Mouse (Mus musculus) liver, embryonic 15.5 days (tissue): Measurements from ENCODE around the gene Dnajb1. TPM values are rescaled to one million over a fixed set of nuclear protein-coding genes. Genes with fewer than 3 reads are reported as not detected.
A peak's percentile ranks its signal among the peaks of the same experiment; 100 is the strongest.
"Not testable (repeated sequence)": the region's sequence is repeated elsewhere in the genome, so short reads cannot be mapped to it uniquely, and the experiment has no call there.

Source experiments
- ATAC-seq: fragments of 200-750 bp; cut with Nextera tagmentation; 2 replicates; pipeline ENCODE4 v1.8.0; 2017; ENCODE audit warnings: moderate number of reproducible peaks, mild to moderate bottlenecking, moderate library complexity; ENCODE audit not compliant: insufficient read depth
- H3K27ac ChIP-seq: fragments of 300-500 bp; sonication (generic); replicated peaks from 2 replicates; pipeline ENCODE4 v1.5.1; 2015; ENCODE audit warnings: mild to moderate bottlenecking, inconsistent platforms
- H3K27me3 ChIP-seq: fragments of 300-500 bp; sonication (generic); 2 replicates; pipeline ENCODE4 v1.6.1; 2015; ENCODE audit warnings: mild to moderate bottlenecking, inconsistent platforms
- H3K36me3 ChIP-seq: fragments of 300-500 bp; sonication (generic); replicated peaks from 2 replicates; pipeline ENCODE4 v1.6.1; 2015; ENCODE audit warnings: moderate library complexity, mild to moderate bottlenecking, inconsistent platforms
- H3K4me1 ChIP-seq: fragments of 300-500 bp; sonication (generic); replicated peaks from 2 replicates; pipeline ENCODE4 v1.6.1; 2015; ENCODE audit warnings: inconsistent platforms
- H3K4me2 ChIP-seq: fragments of 300-500 bp; sonication (generic); 2 replicates; pipeline ENCODE4 v1.6.1; 2015; ENCODE audit warnings: moderate library complexity, mild to moderate bottlenecking, inconsistent platforms
- H3K4me3 ChIP-seq: fragments of 300-500 bp; sonication (generic); replicated peaks from 2 replicates; pipeline ENCODE4 v1.5.1; 2015; ENCODE audit warnings: mild to moderate bottlenecking, inconsistent platforms
- H3K9ac ChIP-seq: fragments of 300-500 bp; sonication (generic); 2 replicates; pipeline ENCODE4 v1.6.1; 2015; ENCODE audit warnings: moderate library complexity, mild to moderate bottlenecking, inconsistent platforms
- H3K9me3 ChIP-seq: fragments of 300-500 bp; sonication (generic); replicated peaks from 2 replicates; pipeline ENCODE4 v1.6.1; 2016; ENCODE audit warnings: inconsistent platforms
- WGBS: fragments of 180-500 bp; shearing (Covaris S2); methylation state at CpG from one replicate; pipeline ENCODE4 v1.1.7; 2015; ENCODE audit warnings: mixed read lengths; ENCODE audit not compliant: insufficient replicate concordance; 5-methylcytosine and 5-hydroxymethylcytosine counted together
- polyA plus RNA-seq: library from polyadenylated mRNA; unstranded; fragments of >200 nt; fragmentation: Nextera tagmentation; extraction: Ambion mirVana; gene quantifications from 2 replicates; pipeline ENCODE4 v1.2.1, GENCODE M21; 2015

Dnajb1 gene
- polyA plus RNA-seq, 1 experiment from 2014 or later = 52.7 TPM

GRCm38 (mm10) chr8:83571001-83571340 lies 37.0 kb upstream of the Dnajb1 start:
- not testable (repeated sequence) for ATAC-seq, H3K27ac ChIP-seq, H3K27me3 ChIP-seq, H3K9ac ChIP-seq, H3K4me3 ChIP-seq, H3K9me3 ChIP-seq, H3K4me2 ChIP-seq
- WGBS = 79% methylated on average over 7 of the region's 7 CpGs
- peaks cover 54% of the 10 kb centered on the region for H3K4me1 ChIP-seq
- peaks cover 53% of the 10 kb centered on the region for H3K36me3 ChIP-seq

DNA sequence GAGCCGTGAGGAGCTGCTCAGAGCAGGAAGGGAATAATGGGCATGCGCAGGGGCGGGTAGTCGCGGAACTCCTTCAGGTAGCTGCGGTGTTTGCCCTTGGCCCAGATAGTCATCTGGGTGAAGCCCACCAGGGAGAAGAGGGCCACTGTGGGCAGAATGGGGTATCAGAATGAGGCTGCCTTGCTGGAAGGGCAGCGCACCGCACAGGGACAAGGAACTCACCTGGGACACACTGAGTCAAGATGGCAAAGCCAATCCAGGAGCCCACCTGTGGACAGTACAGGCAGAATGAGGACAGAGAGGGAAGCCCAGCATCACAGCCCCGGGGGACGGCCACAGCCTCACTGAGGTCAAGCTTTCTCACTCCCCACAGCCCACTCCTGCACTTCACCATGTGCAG lies 36.2 kb upstream of the Dnajb1 start:
- H3K4me2 ChIP-seq = no peak overlapping the region
- ATAC-seq = no peak
- no peaks in the 10 kb centered on the region for H3K9me3 ChIP-seq
- H3K27ac ChIP-seq = no peak overlapping the region
- 89% methylated on average over 10 of the region's 10 CpGs for WGBS
- H3K4me3 ChIP-seq = no peak overlapping the region
- H3K4me1 ChIP-seq = peaks cover 56% of the 10 kb centered on the region
- H3K36me3 ChIP-seq = peaks cover 53% of the 10 kb centered on the region
- no peaks in the 10 kb centered on the region for H3K27me3 ChIP-seq
- H3K9ac ChIP-seq = no peak overlapping the region

DNA sequence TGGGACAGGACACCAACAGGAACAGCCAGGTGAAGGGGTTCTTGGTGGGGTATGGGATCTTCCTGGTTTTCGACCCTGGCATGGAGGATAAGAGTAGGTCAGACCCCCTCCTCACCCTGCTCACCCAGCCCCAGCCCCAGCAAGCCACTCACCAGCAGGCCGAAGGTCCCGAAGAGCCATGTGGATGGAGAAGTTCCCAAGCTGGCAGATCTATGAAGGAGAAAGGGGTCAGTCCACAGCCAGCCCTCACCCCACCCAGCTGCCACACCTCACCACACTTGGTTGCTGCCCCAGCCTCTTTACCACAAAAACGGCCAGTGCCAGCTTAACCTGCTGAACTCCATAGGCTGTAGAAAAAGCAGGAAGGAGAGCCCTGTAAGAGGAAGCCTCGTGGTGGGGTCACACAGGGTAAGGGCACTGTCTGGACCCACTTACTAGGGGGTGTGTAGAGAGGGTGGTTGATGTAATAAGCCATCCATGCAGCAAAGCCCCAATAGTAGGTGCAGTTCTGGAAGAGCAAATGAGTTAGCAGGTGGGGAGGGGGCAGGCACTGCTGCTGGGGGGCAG lies 35.7 kb upstream of the Dnajb1 start:
- WGBS = 57% methylated on average over 5 of the region's 5 CpGs
- Histone ChIP-seq H3K4me1 (peaks cover 56% of the 10 kb centered on the region), H3K36me3 (peaks cover 53% of the 10 kb centered on the region), H3K4me3 (peak overlapping the region; percentile 12; the same call in 1 of the 2 replicates), H3K9ac (no peak overlapping the region), H3K4me2 (no peak overlapping the region; the same call in 1 of the 2 replicates), H3K27me3 (no peaks in the 10 kb centered on the region), H3K27ac (no peak overlapping the region), H3K9me3 (no peaks in the 10 kb centered on the region)
- no peak for ATAC-seq

DNA sequence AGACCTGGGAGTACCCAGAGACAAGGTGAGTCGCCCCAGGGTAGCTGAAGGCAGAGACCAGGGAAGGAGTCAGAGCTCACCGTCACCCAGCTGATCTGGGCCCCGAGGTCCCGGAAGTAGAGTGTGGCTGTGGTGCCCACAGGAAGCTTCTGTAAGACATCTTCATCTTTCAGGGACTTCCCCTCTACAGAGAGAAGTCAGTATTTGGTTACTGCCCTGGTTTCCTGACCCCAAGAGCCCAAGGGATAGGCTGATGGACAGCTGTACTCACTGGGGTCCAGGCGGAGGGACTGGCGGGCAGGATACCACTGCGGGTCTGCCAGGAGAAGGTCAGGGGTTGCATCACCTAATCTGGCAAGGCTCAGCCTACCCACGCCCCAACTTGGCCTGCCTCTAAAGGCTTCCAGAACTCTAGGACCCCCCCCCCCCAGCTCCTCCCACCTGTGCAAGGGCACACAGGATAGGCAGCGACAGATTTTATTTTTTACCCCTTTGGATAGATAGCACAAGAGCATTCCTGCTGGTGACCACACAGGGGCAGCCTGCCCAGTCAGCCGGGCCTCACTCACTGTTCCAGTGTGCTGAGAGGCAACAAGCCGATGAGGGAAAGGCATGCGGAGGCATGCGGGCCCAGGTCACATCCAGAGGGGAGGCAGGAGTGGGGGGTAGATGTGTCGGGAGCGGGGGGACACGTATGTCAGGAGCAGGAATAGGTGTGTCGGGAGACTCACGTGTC lies 34.7 kb upstream of the Dnajb1 start:
- H3K9me3 ChIP-seq = no peaks in the 10 kb centered on the region
- H3K4me3 ChIP-seq = peak overlapping the region; percentile 12; the same call in 1 of the 2 replicates
- H3K36me3 ChIP-seq = peaks cover 53% of the 10 kb centered on the region
- peak; percentile 22; the same call in 1 of the 2 replicates for ATAC-seq
- H3K4me2 ChIP-seq = no peak overlapping the region
- peaks cover 54% of the 10 kb centered on the region for H3K4me1 ChIP-seq
- WGBS = 55% methylated on average over 18 of the region's 18 CpGs
- no peaks in the 10 kb centered on the region for H3K27me3 ChIP-seq
- H3K9ac ChIP-seq = no peak overlapping the region
- peak overlapping the region; percentile 33; the same call in 1 of the 2 replicates for H3K27ac ChIP-seq

GRCm38 (mm10) chr8:83574631-83575315 lies 33.2 kb upstream of the Dnajb1 start:
- H3K4me2 ChIP-seq = no peak overlapping the region
- WGBS = 77% methylated on average over 15 of the region's 15 CpGs
- peaks cover 56% of the 10 kb centered on the region for H3K4me1 ChIP-seq
- no peaks in the 10 kb centered on the region for H3K9me3 ChIP-seq
- H3K27ac ChIP-seq = no peak overlapping the region
- H3K27me3 ChIP-seq = no peaks in the 10 kb centered on the region
- H3K4me3 ChIP-seq = no peak overlapping the region
- H3K9ac ChIP-seq = no peak overlapping the region
- peaks cover 48% of the 10 kb centered on the region for H3K36me3 ChIP-seq
- ATAC-seq = no peak

GRCm38 (mm10) chr8:83575561-83576515 lies 32.2 kb upstream of the Dnajb1 start:
- no peak for ATAC-seq
- WGBS = 77% methylated on average over 17 of the region's 17 CpGs
- H3K27ac ChIP-seq = no peak overlapping the region

GRCm38 (mm10) chr8:83576516-83576895 lies 31.5 kb upstream of the Dnajb1 start:
- no peak for ATAC-seq
- Histone ChIP-seq H3K4me1 (peaks cover 54% of the 10 kb centered on the region), H3K9me3 (no peaks in the 10 kb centered on the region), H3K9ac (no peak overlapping the region), H3K4me2 (no peak overlapping the region), H3K4me3 (no peak overlapping the region), H3K36me3 (peaks cover 31% of the 10 kb centered on the region), H3K27me3 (no peaks in the 10 kb centered on the region), H3K27ac (no peak overlapping the region)
- 44% methylated on average over 4 of the region's 4 CpGs for WGBS

More at GRCm38 (mm10) chr8:83575561-83576515, 32.2 kb upstream of the Dnajb1 start:
- Histone ChIP-seq H3K4me2 (no peak overlapping the region), H3K9me3 (no peaks in the 10 kb centered on the region), H3K36me3 (peaks cover 37% of the 10 kb centered on the region), H3K27me3 (no peaks in the 10 kb centered on the region), H3K4me3 (no peak overlapping the region), H3K4me1 (peaks cover 49% of the 10 kb centered on the region), H3K9ac (no peak overlapping the region)

GRCm38 (mm10) chr8:83576921-83577320 lies 31.1 kb upstream of the Dnajb1 start:
- H3K36me3 ChIP-seq = peaks cover 27% of the 10 kb centered on the region
- H3K27ac ChIP-seq = 0 out of 2 replicates have a peak overlapping the region, but pooled peaks have one; percentile 33
- no peaks in the 10 kb centered on the region for H3K27me3 ChIP-seq
- H3K9ac ChIP-seq = no peak overlapping the region
- H3K4me3 ChIP-seq = no peak overlapping the region
- WGBS = 72% methylated on average over 4 of the region's 4 CpGs
- ATAC-seq = no peak
- H3K9me3 ChIP-seq = no peaks in the 10 kb centered on the region
- no peak overlapping the region for H3K4me2 ChIP-seq
- peaks cover 55% of the 10 kb centered on the region for H3K4me1 ChIP-seq

GRCm38 (mm10) chr8:83577384-83577791 lies 30.6 kb upstream of the Dnajb1 start:
- H3K4me3 ChIP-seq = no peak overlapping the region
- no peak overlapping the region for H3K9ac ChIP-seq
- no peaks in the 10 kb centered on the region for H3K27me3 ChIP-seq
- H3K9me3 ChIP-seq = no peaks in the 10 kb centered on the region
- 0 out of 2 replicates have a peak overlapping the region, but pooled peaks have one; percentile 33 for H3K27ac ChIP-seq
- H3K4me2 ChIP-seq = no peak overlapping the region
- H3K4me1 ChIP-seq = peaks cover 55% of the 10 kb centered on the region
- no peak for ATAC-seq
- WGBS = 72% methylated on average over 9 of the region's 9 CpGs
- H3K36me3 ChIP-seq = peaks cover 22% of the 10 kb centered on the region

DNA sequence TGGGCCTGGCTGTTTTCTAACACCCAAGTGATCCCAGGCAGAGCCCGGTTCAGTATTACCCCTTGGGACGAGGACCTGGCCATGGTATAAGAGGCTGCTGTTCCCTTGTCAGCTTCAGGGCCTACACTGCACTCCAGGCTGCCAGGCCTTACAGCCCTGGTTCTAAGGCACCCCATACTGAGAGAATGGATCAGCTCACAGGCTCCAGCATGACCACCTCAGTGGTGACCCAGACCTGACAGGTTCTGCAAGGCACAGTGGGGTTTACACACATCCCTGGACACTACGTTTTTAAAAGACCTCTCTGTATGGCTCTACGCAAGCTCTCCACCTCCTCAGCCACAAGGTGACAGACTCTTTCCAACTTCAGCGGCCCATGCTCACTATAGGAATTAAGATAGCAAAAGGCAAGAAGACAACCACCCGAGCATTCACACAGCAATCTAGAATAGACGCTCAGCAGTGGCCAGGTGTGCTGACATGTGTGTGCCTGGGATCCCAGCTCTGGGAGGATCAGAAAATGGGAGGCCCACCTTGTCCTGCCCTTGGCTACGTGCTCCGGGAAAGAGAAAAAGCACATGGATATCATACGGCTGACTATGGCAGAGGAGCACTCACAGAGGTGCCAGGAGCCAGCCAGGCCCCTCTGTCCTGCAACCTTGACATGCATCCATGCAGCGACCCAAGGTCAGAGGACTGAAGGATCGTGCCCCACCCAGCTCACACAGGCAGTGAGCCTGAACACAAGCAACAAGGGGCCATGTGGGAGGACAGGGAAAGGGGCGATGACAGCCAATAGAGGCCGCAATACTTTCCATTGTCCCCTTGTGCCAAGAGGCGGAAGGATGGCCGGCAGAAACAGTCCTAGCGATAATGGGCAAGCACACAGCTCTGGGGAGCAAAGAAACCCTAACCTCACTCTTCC lies 29.6 kb upstream of the Dnajb1 start:
- WGBS = 72% methylated on average over 17 of the region's 17 CpGs
- peaks cover 54% of the 10 kb centered on the region for H3K4me1 ChIP-seq
- no peak overlapping the region for H3K27ac ChIP-seq
- 0 out of 2 replicates have a peak, but pooled peaks cover 14% of the 10 kb centered on the region for H3K36me3 ChIP-seq
- no peak overlapping the region for H3K4me2 ChIP-seq
- H3K4me3 ChIP-seq = no peak overlapping the region
- no peak for ATAC-seq
- H3K9ac ChIP-seq = no peak overlapping the region
- no peaks in the 10 kb centered on the region for H3K9me3 ChIP-seq
- H3K27me3 ChIP-seq = no peaks in the 10 kb centered on the region
